Mouse (Mus musculus) ovary, postnatal 14 days (tissue): ENCODE results near the gene Snx15.

Source experiments
- DNase-seq: peaks from one replicate; pipeline ENCODE4 v3.0.0; 2022; ENCODE audit warnings: low spot score

Snx15 gene

GRCm38 (mm10) chr19:6121761-6122160 lies 6.3 kb downstream of the Snx15 start:
- no peak for DNase-seq

- DNase-seq, result no peak
Observed at GRCm38 (mm10) chr19:6118677-6119185, 9.4 kb downstream of the Snx15 start.

DNA sequence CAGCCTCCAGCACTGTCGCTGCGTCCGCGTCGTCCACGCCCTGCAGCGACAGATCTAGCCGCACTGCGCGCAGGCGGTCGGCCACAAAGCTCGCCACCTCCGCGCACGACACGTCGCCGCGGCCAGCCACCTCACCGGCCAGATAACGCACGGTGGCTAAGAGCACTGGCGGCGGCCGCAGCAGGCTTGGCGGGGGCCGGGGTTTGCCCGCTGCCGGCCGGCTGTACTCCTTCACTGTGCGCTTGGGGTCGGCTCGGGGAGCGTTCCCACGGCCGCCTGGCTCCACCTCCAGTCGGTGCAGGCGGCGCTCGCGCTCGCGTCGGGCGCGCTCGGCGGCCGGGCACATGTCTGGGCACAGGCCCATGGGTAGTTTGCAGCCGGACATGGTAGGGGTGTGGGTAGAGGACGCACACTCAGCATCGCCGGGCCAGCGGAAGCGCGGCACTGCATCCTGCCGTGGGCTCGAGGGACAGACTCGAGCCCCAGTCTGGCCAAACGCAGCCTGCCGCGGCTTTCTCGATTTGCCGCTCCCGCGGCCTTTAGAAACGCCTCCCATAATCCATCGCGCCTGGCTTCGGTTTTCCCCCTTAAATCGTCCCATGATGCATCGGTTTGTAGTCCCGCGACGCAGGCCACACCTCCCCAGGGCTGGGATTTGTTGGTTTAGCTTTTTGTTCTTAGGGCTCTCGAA lies 10.0 kb downstream of the Snx15 start, which contains the start of gene Sac3d1:
Gene Sac3d1 (minus strand): TSS at position 665 of the 691 bp plus-strand sequence.
- peak; percentile 79 for DNase-seq

DNA sequence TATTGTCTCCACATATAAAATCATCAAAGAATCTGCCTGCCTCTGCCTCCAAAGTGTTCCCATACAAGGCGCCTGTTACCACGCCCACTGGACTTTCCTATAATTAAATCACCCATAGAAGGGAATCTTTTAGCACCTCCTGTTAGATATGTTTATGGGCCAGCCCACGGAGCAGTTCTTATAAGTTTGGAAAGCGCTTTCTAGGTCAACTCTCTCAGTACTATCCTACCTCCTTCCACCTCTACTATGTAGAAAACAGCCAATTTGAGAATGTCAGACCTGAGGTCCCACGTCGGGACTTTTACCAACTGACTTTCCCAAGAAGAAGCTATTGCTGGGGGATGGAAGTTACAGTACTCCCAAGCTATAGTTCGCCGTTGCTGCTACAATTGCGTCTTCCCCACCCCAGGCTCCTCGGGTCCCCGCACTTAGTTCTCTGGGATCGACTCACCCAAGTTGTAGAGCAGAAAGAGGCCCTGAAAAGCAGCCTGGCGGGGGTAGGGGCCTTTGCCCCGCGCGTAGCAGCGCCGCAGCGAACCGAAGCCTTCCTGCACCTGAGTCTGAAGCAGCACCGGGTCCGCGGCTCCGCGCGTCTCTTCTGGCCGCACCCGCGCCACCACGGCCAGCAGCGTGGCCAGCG lies 10.6 kb downstream of the Snx15 start:
- DNase-seq, result no peak

GRCm38 (mm10) chr19:6116113-6116850 lies 11.8 kb downstream of the Snx15 start:
- DNase-seq, result no peak

- no peak for DNase-seq
Observed at GRCm38 (mm10) chr19:6113116-6113515, 15.0 kb downstream of the Snx15 start.

- no peak for DNase-seq
Observed at GRCm38 (mm10) chr19:6105586-6105985, 22.5 kb downstream of the Snx15 start, which contains the start of gene Naaladl1. Gene Naaladl1, plus strand, starts transcription at chr19:6105782.

DNA sequence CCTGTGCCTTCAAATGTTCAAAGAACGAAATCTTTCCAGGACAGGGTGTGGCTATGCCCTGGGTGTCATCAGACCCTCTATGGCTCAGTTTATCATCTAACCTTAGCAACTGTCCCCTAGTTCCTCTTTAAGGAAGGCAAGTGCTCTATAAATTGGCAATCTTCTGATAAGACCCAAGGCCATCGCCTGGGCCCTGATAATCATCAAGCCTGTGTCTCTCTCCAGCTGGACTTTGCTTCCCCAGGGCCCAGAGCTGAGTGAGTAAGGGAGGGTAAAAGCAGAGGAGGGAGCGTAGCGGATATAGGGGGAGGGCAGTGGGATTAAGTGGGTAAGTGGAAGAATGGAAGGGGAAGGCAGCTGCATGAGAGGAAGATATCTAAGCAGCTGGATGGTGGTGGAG lies 23.6 kb downstream of the Snx15 start:
- no peak for DNase-seq

DNA sequence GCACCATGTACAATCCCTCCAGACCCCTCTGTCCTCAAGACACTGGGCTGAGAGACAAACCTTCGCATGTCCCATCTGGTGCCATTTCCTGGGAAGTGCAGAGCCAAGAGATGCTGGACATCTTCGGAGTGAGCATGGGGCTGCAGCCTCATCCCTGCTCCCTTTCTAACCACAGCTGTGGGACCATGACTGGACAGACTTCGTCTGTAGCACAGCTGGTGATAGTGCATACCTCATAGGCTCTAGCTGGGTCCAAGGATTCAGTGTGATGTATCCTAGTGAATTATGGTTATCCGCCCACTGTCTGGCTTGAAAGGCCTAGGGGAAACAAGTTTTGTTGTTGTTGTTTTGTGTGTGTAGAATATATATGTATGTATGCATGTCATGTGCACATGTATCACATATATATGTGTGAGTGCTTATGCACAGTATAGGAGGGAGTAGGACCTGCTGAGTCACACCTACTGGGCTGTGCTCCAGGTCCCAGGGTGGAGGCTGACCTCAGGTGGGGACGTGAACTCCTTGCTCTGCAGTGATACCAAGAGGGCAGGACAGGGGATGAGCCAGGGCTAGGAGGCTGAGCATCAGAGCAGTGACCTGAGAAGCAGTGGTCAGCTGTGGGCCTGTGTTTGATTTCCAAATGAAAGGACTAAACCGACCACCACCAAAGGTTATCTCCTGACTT lies 25.8 kb downstream of the Snx15 start:
- DNase-seq, result no peak

DNA sequence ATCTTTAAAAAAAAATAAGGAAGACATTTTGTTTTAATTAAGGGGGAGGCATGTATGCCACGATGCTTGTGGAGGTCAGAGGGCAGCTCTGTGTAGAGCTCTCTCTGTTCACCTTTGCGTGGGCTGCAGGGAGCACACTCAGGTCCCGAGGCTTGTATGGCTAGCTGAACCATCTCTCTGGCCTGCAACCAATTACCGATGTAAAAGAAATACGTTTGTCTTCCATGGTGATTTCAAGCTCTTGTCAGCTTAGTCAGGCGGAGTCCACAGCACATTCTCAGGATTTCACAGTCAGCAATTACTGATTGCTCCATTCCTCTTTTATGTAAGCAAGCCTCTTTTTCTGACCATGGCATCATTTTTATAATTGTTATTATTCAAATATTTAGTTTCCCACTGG lies 26.9 kb downstream of the Snx15 start:
- DNase-seq, result no peak

- DNase-seq, result no peak
Observed at GRCm38 (mm10) chr19:6097847-6098246, 30.3 kb downstream of the Snx15 start.

DNA sequence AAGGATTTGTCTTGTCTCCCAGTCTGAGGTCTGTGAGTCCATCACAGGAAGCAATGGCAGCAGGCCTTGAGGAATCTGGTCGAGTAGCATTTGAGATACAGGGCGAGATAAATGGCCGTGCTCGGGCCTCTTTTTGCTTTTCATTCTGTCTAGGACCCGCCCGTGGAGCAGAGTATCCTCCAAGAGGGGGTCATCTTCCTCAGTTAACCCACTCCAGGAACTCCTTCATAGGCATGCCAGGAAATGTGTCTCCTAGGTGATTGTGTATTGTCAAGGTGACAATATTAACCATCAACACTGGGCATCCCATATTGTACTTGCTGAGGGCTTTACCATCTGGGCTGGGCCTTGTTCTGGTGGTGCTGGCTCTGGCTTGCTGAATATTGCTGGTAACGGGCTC lies 34.0 kb downstream of the Snx15 start, which contains the start of gene AC131692.1:
Gene AC131692.1 (plus strand): TSS at position 301 of the 400 bp plus-strand sequence.
- DNase-seq, result no peak

GRCm38 (mm10) chr19:6088841-6089240 lies 39.3 kb downstream of the Snx15 start:
- DNase-seq, result no peak

DNA sequence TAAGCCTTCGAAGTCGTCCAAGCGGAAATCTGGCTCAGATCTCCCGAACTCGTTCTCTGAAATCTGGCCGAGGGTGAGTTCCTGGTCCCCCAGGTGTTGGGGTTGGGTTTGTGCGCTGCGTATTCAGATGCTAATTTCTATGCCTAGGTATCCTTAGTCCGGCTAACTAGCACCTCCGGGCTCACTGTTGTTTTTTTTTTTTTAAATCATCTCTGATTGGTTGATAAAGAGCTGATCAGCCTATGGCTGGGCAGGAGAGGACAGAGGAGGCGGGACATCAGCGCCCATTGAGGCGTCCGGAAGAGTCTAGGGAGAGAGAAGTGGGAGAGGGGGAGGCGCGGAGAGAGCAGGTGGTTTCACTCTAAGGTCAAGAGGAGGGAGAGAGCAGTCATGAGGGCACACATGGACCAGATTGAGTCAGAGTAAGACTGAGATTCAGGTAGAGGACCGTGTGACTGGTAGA lies 42.7 kb downstream of the Snx15 start:
- DNase-seq, result no peak

- DNase-seq, result peak; percentile 95
Observed at GRCm38 (mm10) chr19:6084478-6085248, 43.4 kb downstream of the Snx15 start, which contains the start of the genes Zfpl1 and Cdca5. Gene Zfpl1, minus strand, starts transcription at chr19:6084956. Gene Cdca5, plus strand, starts transcription at chr19:6084983.

- no peak for DNase-seq
Observed at GRCm38 (mm10) chr19:6082156-6082555, 45.9 kb downstream of the Snx15 start, which contains the start of gene Gm28374. Gene Gm28374, minus strand, starts transcription at chr19:6082256.

DNA sequence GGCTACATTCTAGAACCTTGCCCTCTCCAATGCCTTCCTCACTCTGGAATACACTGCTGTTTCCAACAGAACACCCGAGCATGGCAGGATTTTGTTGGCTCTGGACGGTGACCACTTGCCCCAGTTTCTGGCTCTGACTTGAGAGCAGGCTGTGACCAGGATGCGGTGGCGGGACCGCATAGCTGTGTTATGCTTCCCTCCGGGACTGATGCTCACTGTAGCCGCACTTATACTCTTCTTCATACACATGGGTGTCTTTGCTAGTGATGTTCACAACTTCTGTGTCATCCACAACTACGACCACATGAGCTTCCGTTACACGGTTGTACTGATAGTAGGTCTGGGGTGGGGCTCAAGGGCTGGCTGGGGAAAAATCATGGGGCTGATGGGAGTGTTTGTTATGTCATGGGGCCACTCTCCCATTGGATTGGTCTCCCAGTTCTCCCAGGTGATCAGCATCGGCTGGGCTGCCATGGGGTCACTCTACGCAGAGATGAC lies 48.1 kb downstream of the Snx15 start, which contains the start of gene Tmem262:
Gene Tmem262 (plus strand): TSS at position 51 of the 498 bp plus-strand sequence.
- no peak for DNase-seq

GRCm38 (mm10) chr19:6076564-6077393 lies 51.3 kb downstream of the Snx15 start, which contains the start of gene Vps51:
Gene Vps51, minus strand, starts transcription at chr19:6077231.
- DNase-seq, result peak; percentile 80

DNA sequence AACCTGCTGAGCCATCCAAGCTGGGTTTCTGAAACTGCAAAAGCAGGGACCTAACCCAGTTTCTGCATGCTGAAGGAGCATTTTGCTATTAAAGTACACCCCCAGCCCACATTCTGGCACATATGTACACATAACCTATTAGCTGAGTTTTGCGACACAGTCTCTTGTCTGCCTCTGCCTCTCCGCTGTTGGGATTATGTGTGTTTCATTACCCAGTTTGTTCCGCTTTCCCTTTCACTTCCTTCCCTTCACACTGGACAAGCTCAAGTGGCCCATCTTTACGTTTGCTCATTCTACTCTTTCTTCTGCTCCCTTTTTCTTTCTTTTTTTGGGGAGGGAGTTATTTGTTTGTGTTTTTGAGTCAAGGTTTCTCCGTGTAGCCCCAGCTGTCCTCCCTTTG lies 54.2 kb downstream of the Snx15 start:
- DNase-seq, result no peak

DNA sequence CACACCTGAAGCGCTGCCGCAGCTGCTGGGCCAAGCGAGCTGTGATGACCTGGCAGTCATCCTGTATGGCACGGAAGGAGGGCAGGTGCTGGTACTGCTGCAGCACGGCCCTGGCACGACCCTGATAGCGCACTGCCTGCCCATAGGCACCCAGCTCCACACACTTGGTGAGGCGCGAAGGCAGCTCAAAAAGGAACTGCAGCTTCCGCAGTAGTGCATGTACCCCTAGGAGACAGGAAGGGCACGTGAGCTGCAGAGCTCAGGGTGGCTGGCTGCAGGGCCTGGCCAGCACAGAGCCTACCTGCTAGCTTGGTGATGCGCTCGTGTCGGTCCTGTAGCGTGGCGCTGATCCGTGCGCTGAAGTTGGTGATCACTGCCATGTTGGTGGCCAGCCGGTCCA lies 56.8 kb downstream of the Snx15 start:
- DNase-seq, result no peak
